Mouse (Mus musculus): Measurements from ENCODE around the gene Crybg1.

DNA sequence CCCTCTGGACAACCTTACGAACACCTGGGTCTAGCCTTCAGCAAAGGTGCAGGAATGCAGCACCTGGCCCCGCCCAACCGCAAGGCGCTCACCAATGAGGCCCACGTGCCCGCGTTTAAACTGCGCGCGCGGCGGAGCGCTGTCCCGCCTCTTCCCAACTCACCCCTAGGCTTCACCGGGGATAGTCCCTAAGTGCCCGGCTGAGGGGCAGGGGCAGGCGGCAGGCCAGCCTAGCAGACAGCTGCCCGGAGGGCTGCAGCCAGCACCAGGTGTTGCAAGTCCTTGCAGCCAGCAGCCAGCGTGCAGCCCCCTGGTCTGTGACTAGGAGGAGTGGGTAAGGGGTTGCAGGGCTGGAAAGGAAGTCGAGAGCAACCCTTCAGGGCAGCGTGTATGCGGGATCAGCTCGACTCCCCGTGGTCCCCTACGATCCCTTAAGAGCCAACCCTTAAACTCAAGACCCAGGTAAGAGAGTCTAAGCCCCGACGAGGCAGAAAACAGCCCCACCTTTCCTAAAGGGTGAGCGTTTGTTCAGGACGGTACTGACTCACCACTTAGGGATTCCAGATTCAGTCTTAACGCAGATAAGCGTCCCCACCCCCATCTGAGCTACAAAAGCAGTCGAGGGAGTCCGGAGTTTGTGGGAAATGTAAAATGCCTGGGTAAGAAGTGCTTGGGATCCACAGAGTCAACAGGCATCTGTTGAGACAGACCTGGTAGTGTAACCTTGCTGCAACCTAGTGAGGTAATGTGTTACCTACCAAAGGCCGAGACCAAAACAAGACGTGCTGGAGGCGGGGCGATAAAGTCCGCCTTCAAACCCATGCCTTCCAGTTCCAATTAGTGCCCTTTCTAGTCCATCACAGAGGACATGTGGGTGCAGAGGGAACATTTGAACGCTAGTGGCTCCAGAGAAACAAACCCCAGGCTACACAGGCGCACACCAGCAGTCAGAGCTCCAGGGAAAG lies 142.7 kb downstream of the Crybg1 start:
- no peak for TF ChIP-seq CTCF (IDR thresholded peaks at IDR 0.05; ENCODE audit: extremely low read depth, insufficient read depth, insufficient read length, insufficient replicate concordance)
- no peak for TF ChIP-seq POLR2A (IDR thresholded peaks at IDR 0.05; ENCODE audit: low read depth, low read length)

Data from spleen, adult 2 months (tissue).